Mouse (Mus musculus) brain, embryonic 14.5 days (tissue): Measurements from ENCODE around the gene Bco2.

Experiments used
- CTCF ChIP-seq: fragments of 200-500 bp; IDR thresholded peaks from 2 replicates; pipeline ENCODE4 v1.5.1; 2012; ENCODE audit warnings: inconsistent platforms, mild to moderate bottlenecking, moderate library complexity, borderline replicate concordance; ENCODE audit not compliant: insufficient read depth, insufficient read length; ENCODE audit errors: extremely low read depth
- POLR2A ChIP-seq: fragments of 200-500 bp; IDR thresholded peaks from 2 replicates; pipeline ENCODE4 v1.6.1; 2012; ENCODE audit warnings: mild to moderate bottlenecking, inconsistent platforms, borderline replicate concordance; ENCODE audit not compliant: poor library complexity, insufficient read depth, insufficient read length, severe bottlenecking; ENCODE audit errors: extremely low read depth

DNA sequence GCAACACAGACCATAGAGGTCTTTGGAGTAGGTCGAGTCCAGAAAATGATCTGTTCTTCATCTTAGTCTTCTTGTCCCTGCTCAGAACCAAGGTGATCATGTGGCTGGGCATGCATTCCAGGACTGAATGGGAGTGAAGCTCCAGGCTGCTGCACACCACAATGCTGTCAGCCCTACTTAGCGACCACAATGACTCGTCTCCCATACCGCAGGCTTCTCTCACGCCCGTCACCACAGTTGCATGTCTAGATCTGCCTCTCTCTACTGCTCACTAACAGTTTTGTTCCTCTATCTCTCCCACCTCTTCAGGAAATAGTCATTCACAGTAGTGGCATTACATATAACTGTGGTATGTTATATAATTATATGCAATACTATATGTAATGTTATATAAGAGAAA is 34.2 kb downstream of the Bco2 start:
- no peak for TF ChIP-seq POLR2A
- no peak for TF ChIP-seq CTCF
